Mouse (Mus musculus) lung, embryonic 16.5 days (tissue): Measurements from ENCODE around the gene Rest. TPM values are rescaled to one million over a fixed set of nuclear protein-coding genes. Genes with fewer than 3 reads are reported as not detected.
A peak's percentile ranks its signal among the peaks of the same experiment; 100 is the strongest.

Experiments
- ATAC-seq: fragments of 200-750 bp; cut with Nextera tagmentation; 2 replicates; pipeline ENCODE4 v1.8.0; 2017; ENCODE audit warnings: low read depth, mild to moderate bottlenecking, moderate library complexity
- H3K27ac ChIP-seq: fragments of 300-500 bp; sonication (generic); 2 replicates; pipeline ENCODE4 v1.5.1; 2014; ENCODE audit warnings: mild to moderate bottlenecking, control low read depth, low read length
- H3K27me3 ChIP-seq: fragments of 300-500 bp; sonication (generic); 2 replicates; pipeline ENCODE4 v1.6.1; 2014; ENCODE audit warnings: low read depth, low read length, mixed read lengths; ENCODE audit not compliant: control insufficient read depth, insufficient read depth
- H3K36me3 ChIP-seq: fragments of 300-500 bp; sonication (generic); 2 replicates; pipeline ENCODE4 v1.6.1; 2014; ENCODE audit warnings: low read length; ENCODE audit not compliant: control insufficient read depth, insufficient read depth
- H3K4me1 ChIP-seq: fragments of 300-500 bp; sonication (generic); replicated peaks from 2 replicates; pipeline ENCODE4 v1.6.1; 2014; ENCODE audit warnings: low read length, mixed read lengths; ENCODE audit not compliant: control insufficient read depth, insufficient read depth
- H3K4me2 ChIP-seq: fragments of 300-500 bp; sonication (generic); 2 replicates; pipeline ENCODE4 v1.6.1; 2014; ENCODE audit warnings: low read depth, low read length, control low read depth
- H3K4me3 ChIP-seq: fragments of 300-500 bp; sonication (generic); 2 replicates; pipeline ENCODE4 v1.5.1; 2014; ENCODE audit warnings: mild to moderate bottlenecking, low read length, control low read depth
- H3K9ac ChIP-seq: fragments of 300-500 bp; sonication (generic); 2 replicates; pipeline ENCODE4 v1.6.1; 2014; ENCODE audit warnings: low read length, control low read depth
- H3K9me3 ChIP-seq: fragments of 300-500 bp; sonication (generic); 2 replicates; pipeline ENCODE4 v1.6.1; 2016; ENCODE audit warnings: low read length; ENCODE audit not compliant: control insufficient read depth
- WGBS: fragments of 180-500 bp; shearing (Covaris S2); extraction: QIAGEN DNeasy Blood & Tissue Kit; methylation state at CpG from one replicate; pipeline ENCODE4 v1.1.7; 2014; 5-methylcytosine and 5-hydroxymethylcytosine counted together
- polyA plus RNA-seq: library from polyadenylated mRNA; unstranded; fragments of >200 nt; fragmentation: Nextera tagmentation; extraction: Ambion mirVana; gene quantifications from 2 replicates; pipeline ENCODE4 v1.2.1, GENCODE M21; 2015

Gene Rest
- polyA plus RNA-seq, 1 experiment from 2014 or later: 30.0 TPM

- H3K27ac ChIP-seq: no peak overlapping the region
- no peak for ATAC-seq
- no peak overlapping the region for H3K4me2 ChIP-seq
- H3K27me3 ChIP-seq: no peaks in the 10 kb centered on the region
- 72% methylated on average over 8 of the region's 8 CpGs for WGBS
- H3K9me3 ChIP-seq: no peaks in the 10 kb centered on the region
- no peak overlapping the region for H3K4me3 ChIP-seq
- H3K9ac ChIP-seq: no peak overlapping the region
- H3K4me1 ChIP-seq: peaks cover 20% of the 10 kb centered on the region
- H3K36me3 ChIP-seq: peaks cover 40% of the 10 kb centered on the region
Measured at GRCm38 (mm10) chr5:77269399-77269798, 4.1 kb downstream of the Rest start.

DNA sequence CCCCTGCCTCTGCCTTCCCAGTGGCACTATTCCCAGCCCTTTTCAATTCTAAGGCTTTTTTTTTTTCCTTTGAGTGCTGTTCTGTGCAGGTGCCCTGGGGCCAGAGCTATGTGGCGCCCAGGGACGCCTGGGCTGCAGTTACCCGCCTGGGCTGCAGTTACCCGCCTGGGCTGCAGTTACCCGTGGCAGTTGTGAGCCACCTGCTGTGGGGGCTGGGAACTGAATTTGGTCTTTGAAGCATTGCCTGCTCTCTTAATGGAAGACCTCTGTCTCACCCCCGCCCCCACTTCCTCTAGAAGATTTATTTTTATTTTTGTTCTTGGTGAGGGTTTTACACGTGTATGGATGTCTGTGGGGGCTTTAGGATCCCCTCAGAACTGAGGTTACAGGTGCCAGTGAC is 7.9 kb downstream of the Rest start:
- Histone ChIP-seq H3K4me3 (no peak overlapping the region), H3K27ac (no peak overlapping the region), H3K4me1 (peaks cover 12% of the 10 kb centered on the region), H3K4me2 (no peak overlapping the region), H3K27me3 (no peaks in the 10 kb centered on the region), H3K9ac (no peak overlapping the region), H3K9me3 (no peaks in the 10 kb centered on the region), H3K36me3 (peaks cover 67% of the 10 kb centered on the region)
- ATAC-seq: no peak
- 73% methylated on average over 7 of the region's 7 CpGs for WGBS

GRCm38 (mm10) chr5:77275950-77276349 is 10.7 kb downstream of the Rest start:
- 90% methylated on average over 5 of the region's 5 CpGs for WGBS
- H3K36me3 ChIP-seq: peaks cover 57% of the 10 kb centered on the region

GRCm38 (mm10) chr5:77277204-77277603 is 11.9 kb downstream of the Rest start:
- WGBS: 89% methylated on average over 6 of the region's 6 CpGs
- H3K4me2 ChIP-seq: no peak overlapping the region
- no peaks in the 10 kb centered on the region for H3K27me3 ChIP-seq
- H3K9ac ChIP-seq: no peak overlapping the region
- no peak for ATAC-seq
- no peak overlapping the region for H3K4me3 ChIP-seq
- peaks cover 7% of the 10 kb centered on the region; the same call in 1 of the 2 replicates for H3K4me1 ChIP-seq
- no peak overlapping the region for H3K27ac ChIP-seq
- H3K9me3 ChIP-seq: no peaks in the 10 kb centered on the region
- H3K36me3 ChIP-seq: peaks cover 60% of the 10 kb centered on the region

More at GRCm38 (mm10) chr5:77275950-77276349, 10.7 kb downstream of the Rest start:
- H3K27me3 ChIP-seq: no peaks in the 10 kb centered on the region
- H3K4me2 ChIP-seq: no peak overlapping the region
- ATAC-seq: no peak
- H3K9ac ChIP-seq: no peak overlapping the region
- H3K4me3 ChIP-seq: no peak overlapping the region
- H3K4me1 ChIP-seq: peaks cover 7% of the 10 kb centered on the region; the same call in 1 of the 2 replicates
- H3K9me3 ChIP-seq: no peaks in the 10 kb centered on the region
- H3K27ac ChIP-seq: no peak overlapping the region

DNA sequence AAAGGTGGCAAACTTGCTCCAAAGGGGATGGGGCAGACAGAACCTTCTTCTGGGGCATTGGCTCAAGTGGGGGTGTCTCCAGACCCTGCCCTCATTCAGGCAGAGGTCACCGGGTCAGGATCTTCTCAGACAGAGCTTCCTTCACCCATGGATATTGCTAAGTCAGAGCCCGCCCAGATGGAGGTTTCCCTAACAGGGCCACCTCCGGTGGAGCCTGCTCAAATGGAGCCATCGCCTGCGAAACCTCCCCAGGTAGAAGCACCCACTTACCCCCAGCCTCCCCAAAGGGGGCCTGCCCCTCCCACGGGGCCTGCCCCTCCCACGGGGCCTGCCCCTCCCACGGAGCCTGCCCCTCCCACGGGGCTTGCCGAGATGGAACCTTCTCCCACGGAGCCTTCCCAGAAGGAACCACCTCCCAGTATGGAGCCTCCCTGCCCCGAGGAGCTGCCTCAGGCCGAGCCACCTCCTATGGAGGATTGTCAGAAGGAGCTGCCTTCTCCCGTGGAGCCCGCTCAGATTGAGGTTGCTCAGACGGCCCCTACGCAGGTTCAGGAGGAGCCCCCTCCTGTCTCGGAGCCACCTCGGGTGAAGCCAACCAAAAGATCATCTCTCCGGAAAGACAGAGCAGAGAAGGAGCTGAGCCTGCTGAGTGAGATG is 16.4 kb downstream of the Rest start:
- no peaks in the 10 kb centered on the region for H3K9me3 ChIP-seq
- no peak overlapping the region for H3K27ac ChIP-seq
- no peak overlapping the region for H3K9ac ChIP-seq
- no peak overlapping the region for H3K4me3 ChIP-seq
- H3K36me3 ChIP-seq: peaks cover 50% of the 10 kb centered on the region
- ATAC-seq: 0 out of 2 replicates have a peak, but pooled peaks have one; percentile 5
- 87% methylated on average over 20 of the region's 20 CpGs for WGBS
- no peak overlapping the region for H3K4me2 ChIP-seq
- H3K4me1 ChIP-seq: no peaks in the 10 kb centered on the region
- no peaks in the 10 kb centered on the region for H3K27me3 ChIP-seq

- no peak for ATAC-seq
- WGBS: 83% methylated on average over 9 of the region's 9 CpGs
Measured at GRCm38 (mm10) chr5:77282242-77282641, 17.0 kb downstream of the Rest start.

GRCm38 (mm10) chr5:77285685-77286084 is 20.4 kb downstream of the Rest start:
- Histone ChIP-seq H3K27ac (no peak overlapping the region), H3K4me1 (no peaks in the 10 kb centered on the region), H3K4me3 (no peak overlapping the region), H3K27me3 (no peaks in the 10 kb centered on the region), H3K4me2 (no peak overlapping the region), H3K9ac (no peak overlapping the region), H3K36me3 (peaks cover 48% of the 10 kb centered on the region), H3K9me3 (no peaks in the 10 kb centered on the region)
- ATAC-seq: no peak
- 79% methylated on average over 7 of the region's 7 CpGs for WGBS

More at GRCm38 (mm10) chr5:77282242-77282641, 17.0 kb downstream of the Rest start:
- Histone ChIP-seq H3K9me3 (no peaks in the 10 kb centered on the region), H3K9ac (no peak overlapping the region), H3K36me3 (peaks cover 47% of the 10 kb centered on the region), H3K27ac (no peak overlapping the region), H3K4me3 (no peak overlapping the region), H3K27me3 (no peaks in the 10 kb centered on the region), H3K4me1 (no peaks in the 10 kb centered on the region), H3K4me2 (no peak overlapping the region)

DNA sequence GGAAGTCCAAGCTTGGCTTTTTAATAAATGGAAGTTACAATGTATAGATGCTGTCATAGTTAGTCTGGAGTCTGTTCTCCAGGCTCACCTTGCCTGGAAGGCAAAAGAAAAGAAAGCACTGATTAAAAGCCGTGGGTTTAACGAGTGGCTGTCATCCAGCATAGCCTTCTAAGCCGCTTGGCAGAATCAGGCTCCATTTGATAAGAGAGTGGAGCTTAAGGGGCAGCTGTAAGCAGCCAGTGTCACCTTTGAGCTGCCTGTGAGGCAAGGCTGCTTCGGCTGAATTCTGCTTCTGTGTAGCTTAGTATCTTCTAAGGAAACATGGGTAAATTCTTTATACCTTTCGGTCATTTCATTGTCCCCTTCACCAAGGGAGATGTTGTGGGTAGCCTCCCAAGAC is 21.6 kb downstream of the Rest start:
- H3K9me3 ChIP-seq: no peaks in the 10 kb centered on the region
- H3K27me3 ChIP-seq: no peaks in the 10 kb centered on the region
- H3K9ac ChIP-seq: no peak overlapping the region
- H3K27ac ChIP-seq: no peak overlapping the region
- H3K4me1 ChIP-seq: no peaks in the 10 kb centered on the region
- H3K4me3 ChIP-seq: no peak overlapping the region
- H3K4me2 ChIP-seq: no peak overlapping the region
- no peak for ATAC-seq
- H3K36me3 ChIP-seq: peaks cover 38% of the 10 kb centered on the region
- 85% methylated on average over 5 of the region's 5 CpGs for whole genome bisulfite sequencing

DNA sequence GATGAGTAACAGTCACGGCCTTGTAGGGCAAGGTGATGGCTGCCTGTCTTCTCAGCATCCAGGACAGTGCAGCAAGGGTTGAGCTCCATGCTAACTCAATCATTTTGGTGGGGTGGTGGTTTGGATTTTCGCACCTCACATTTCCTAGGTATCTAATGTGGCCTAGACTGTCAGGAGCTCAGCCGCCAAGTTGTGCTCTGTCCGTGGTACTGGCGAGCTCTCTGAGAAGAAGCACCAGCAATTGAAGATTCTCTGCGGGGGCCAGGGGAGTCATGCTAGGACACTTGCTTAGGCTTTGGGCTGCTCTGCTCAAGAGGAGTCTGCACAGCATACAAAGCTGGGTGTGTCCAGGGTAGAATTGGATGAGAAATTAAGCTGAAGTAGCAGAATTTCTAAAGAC is 22.6 kb downstream of the Rest start:
- H3K9me3 ChIP-seq: no peaks in the 10 kb centered on the region
- no peaks in the 10 kb centered on the region for H3K27me3 ChIP-seq
- H3K36me3 ChIP-seq: peaks cover 34% of the 10 kb centered on the region
- H3K4me2 ChIP-seq: no peak overlapping the region
- H3K9ac ChIP-seq: no peak overlapping the region
- H3K4me1 ChIP-seq: no peaks in the 10 kb centered on the region
- 72% methylated on average over 6 of the region's 6 CpGs for WGBS
- no peak overlapping the region for H3K4me3 ChIP-seq
- H3K27ac ChIP-seq: no peak overlapping the region
- no peak for ATAC-seq
